Mouse (Mus musculus) olfactory bulb, adult 2 months (tissue): Measurements from ENCODE around the gene 4930579F01Rik.

ENCODE experiments used
- CTCF ChIP-seq: fragments of 200-500 bp; IDR thresholded peaks from 2 replicates; pipeline ENCODE4 v1.5.1; 2012; ENCODE audit warnings: low read depth, mild to moderate bottlenecking, low read length, moderate library complexity; ENCODE audit not compliant: insufficient read depth
- POLR2A ChIP-seq: fragments of 200-500 bp; IDR thresholded peaks from 2 replicates; pipeline ENCODE4 v1.6.1; 2012; ENCODE audit warnings: mild to moderate bottlenecking, low read depth, low read length, moderate library complexity; ENCODE audit not compliant: insufficient read depth

DNA sequence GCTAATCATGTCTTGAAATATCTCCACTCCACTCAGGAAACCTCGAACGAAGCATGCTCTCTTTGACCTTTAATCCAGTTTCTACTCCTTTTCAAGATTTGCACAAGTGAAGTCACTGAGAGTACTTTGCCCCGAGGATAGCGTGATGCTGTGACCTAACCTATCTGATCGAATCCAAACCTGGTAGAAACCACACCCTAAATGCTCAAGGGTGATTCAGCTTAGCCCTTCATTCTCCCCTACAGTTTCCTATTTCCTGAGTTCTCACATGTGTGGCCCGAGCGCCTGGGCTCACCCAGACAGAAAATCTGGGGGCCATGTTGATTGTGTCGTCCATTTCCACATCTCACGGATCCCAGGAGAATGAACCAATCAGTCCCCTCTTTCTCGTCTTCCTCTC, 44.4 kb upstream of the 4930579F01Rik start:
- no peak for TF ChIP-seq POLR2A
- TF ChIP-seq CTCF = no peak
